Mouse (Mus musculus) heart, embryonic 10.5 days (tissue): ENCODE results near the gene Hoxa2. TPM values are rescaled to one million over a fixed set of nuclear protein-coding genes. Genes with fewer than 3 reads are reported as not detected.

Experiments used
- DNase-seq: peaks from one replicate; pipeline ENCODE4 v3.0.0-alpha.2; 2017; ENCODE audit warnings: low spot score
- H3K27ac ChIP-seq: fragments of 300-500 bp; sonication (generic); 2 replicates; pipeline ENCODE4 v1.5.1; 2016; ENCODE audit warnings: mild to moderate bottlenecking
- H3K27me3 ChIP-seq: fragments of 300-500 bp; sonication (generic); 2 replicates; pipeline ENCODE4 v1.6.1; 2016; ENCODE audit warnings: mild to moderate bottlenecking; ENCODE audit not compliant: poor library complexity, insufficient read depth, severe bottlenecking
- H3K36me3 ChIP-seq: fragments of 300-500 bp; sonication (generic); 2 replicates; pipeline ENCODE4 v1.6.1; 2016; ENCODE audit warnings: mild to moderate bottlenecking, moderate library complexity
- H3K4me1 ChIP-seq: fragments of 300-500 bp; sonication (generic); 2 replicates; pipeline ENCODE4 v1.6.1; 2016; ENCODE audit warnings: mild to moderate bottlenecking
- H3K4me3 ChIP-seq: fragments of 300-500 bp; sonication (generic); 2 replicates; pipeline ENCODE4 v1.5.1; 2016; ENCODE audit warnings: mild to moderate bottlenecking, moderate library complexity
- H3K9me3 ChIP-seq: fragments of 300-500 bp; sonication (generic); 2 replicates; pipeline ENCODE4 v1.6.1; 2016; ENCODE audit warnings: mild to moderate bottlenecking, moderate library complexity
- WGBS: fragments of 180-500 bp; shearing (Covaris S2); methylation state at CpG from one replicate; pipeline ENCODE4 v1.1.7; 2016; 5-methylcytosine and 5-hydroxymethylcytosine counted together
- polyA plus RNA-seq: library from polyadenylated mRNA; unstranded; fragments of >200 nt; fragmentation: Nextera tagmentation; extraction: Ambion mirVana; gene quantifications from 2 replicates; pipeline ENCODE4 v1.2.1, GENCODE M21; 2016

The Hoxa2 gene
- polyA plus RNA-seq, 1 experiment from 2014 or later: 10.3 TPM

- Histone ChIP-seq H3K9me3 (no peaks in the 10 kb centered on the region), H3K4me1 (peaks cover 4% of the 10 kb centered on the region; the same call in 1 of the 2 replicates), H3K27me3 (peaks cover 100% of the 10 kb centered on the region), H3K4me3 (no peak overlapping the region), H3K27ac (no peak overlapping the region), H3K36me3 (no peaks in the 10 kb centered on the region)
- DNase-seq: no peak
- WGBS: 15% methylated on average over 1 of the region's 1 CpGs
These were observed 18.2 kb upstream of the Hoxa2 start for GRCm38 (mm10) chr6:52182793-52183192.

GRCm38 (mm10) chr6:52182030-52182429 is 17.4 kb upstream of the Hoxa2 start:
- peaks cover 8% of the 10 kb centered on the region; the same call in 1 of the 2 replicates for H3K4me1 ChIP-seq
- H3K36me3 ChIP-seq: no peaks in the 10 kb centered on the region
- H3K9me3 ChIP-seq: no peaks in the 10 kb centered on the region
- WGBS: 31% methylated on average over 2 of the region's 2 CpGs
- DNase-seq: no peak
- H3K27me3 ChIP-seq: peaks cover 100% of the 10 kb centered on the region
- no peak overlapping the region for H3K27ac ChIP-seq
- no peak overlapping the region for H3K4me3 ChIP-seq

GRCm38 (mm10) chr6:52180726-52181125 is 16.1 kb upstream of the Hoxa2 start:
- Histone ChIP-seq H3K36me3 (no peaks in the 10 kb centered on the region), H3K4me1 (peaks cover 10% of the 10 kb centered on the region), H3K4me3 (0 out of 2 replicates have a peak overlapping the region, but pooled peaks have one; percentile 62), H3K9me3 (no peaks in the 10 kb centered on the region), H3K27ac (peak overlapping the region; percentile 59; the same call in 1 of the 2 replicates), H3K27me3 (peaks cover 100% of the 10 kb centered on the region)
- 15% methylated on average over 3 of the region's 3 CpGs for WGBS
- DNase-seq: no peak

- Histone ChIP-seq H3K4me3 (peak overlapping the region; percentile 62; the same call in 1 of the 2 replicates), H3K36me3 (no peaks in the 10 kb centered on the region), H3K27ac (peak overlapping the region; percentile 59), H3K4me1 (peaks cover 15% of the 10 kb centered on the region), H3K27me3 (peaks cover 100% of the 10 kb centered on the region), H3K9me3 (no peaks in the 10 kb centered on the region)
- 4% methylated on average over 11 of the region's 11 CpGs for WGBS
- no peak for DNase-seq
These were observed 15.6 kb upstream of the Hoxa2 start for GRCm38 (mm10) chr6:52180213-52180710.

GRCm38 (mm10) chr6:52179690-52180089 is 15.1 kb upstream of the Hoxa2 start:
- DNase-seq: no peak
- peaks cover 17% of the 10 kb centered on the region for H3K4me1 ChIP-seq

GRCm38 (mm10) chr6:52178918-52179665 is 14.5 kb upstream of the Hoxa2 start:
- peak overlapping the region; percentile 59 for H3K27ac ChIP-seq
- 2% methylated on average over 4 of the region's 4 CpGs for WGBS

More at GRCm38 (mm10) chr6:52179690-52180089, 15.1 kb upstream of the Hoxa2 start:
- WGBS: under 1% methylated on average over 10 of the region's 10 CpGs
- no peaks in the 10 kb centered on the region for H3K9me3 ChIP-seq
- peaks cover 100% of the 10 kb centered on the region for H3K27me3 ChIP-seq
- H3K36me3 ChIP-seq: no peaks in the 10 kb centered on the region
- peak overlapping the region; percentile 59 for H3K27ac ChIP-seq
- peak overlapping the region; percentile 62 for H3K4me3 ChIP-seq

GRCm38 (mm10) chr6:52177806-52178205 is 13.2 kb upstream of the Hoxa2 start:
- peak overlapping the region; percentile 62 for H3K4me3 ChIP-seq
- H3K36me3 ChIP-seq: no peaks in the 10 kb centered on the region
- WGBS: 2% methylated on average over 9 of the region's 9 CpGs
- H3K27ac ChIP-seq: peak overlapping the region; percentile 87
- H3K4me1 ChIP-seq: peaks cover 14% of the 10 kb centered on the region
- peaks cover 100% of the 10 kb centered on the region for H3K27me3 ChIP-seq
- peak; percentile 72 for DNase-seq
- no peaks in the 10 kb centered on the region for H3K9me3 ChIP-seq

More at GRCm38 (mm10) chr6:52178918-52179665, 14.5 kb upstream of the Hoxa2 start:
- no peaks in the 10 kb centered on the region for H3K9me3 ChIP-seq
- H3K27me3 ChIP-seq: peaks cover 100% of the 10 kb centered on the region
- H3K4me1 ChIP-seq: peaks cover 13% of the 10 kb centered on the region
- no peaks in the 10 kb centered on the region for H3K36me3 ChIP-seq
- no peak for DNase-seq
- H3K4me3 ChIP-seq: peak overlapping the region; percentile 62

- under 1% methylated on average over 36 of the region's 36 CpGs for WGBS
- H3K4me3 ChIP-seq: peak within 1 kb of the TSS; percentile 62
- peaks cover 20% of the 10 kb centered on the region for H3K4me1 ChIP-seq
- H3K27me3 ChIP-seq: peaks cover 100% of the 10 kb centered on the region
- H3K27ac ChIP-seq: peak within 1 kb of the TSS; percentile 87
- no peaks in the 10 kb centered on the region for H3K9me3 ChIP-seq
- H3K36me3 ChIP-seq: no peaks in the 10 kb centered on the region
- peak; percentile 75 for DNase-seq
These were observed 12.6 kb upstream of the Hoxa2 start, which contains the start of gene 5730596B20Rik for GRCm38 (mm10) chr6:52177061-52177735. TSS of gene 5730596B20Rik (plus strand) at chr6:52177498.

- peaks cover 28% of the 10 kb centered on the region for H3K4me1 ChIP-seq
- 1% methylated on average over 6 of the region's 6 CpGs for WGBS
These were observed 11.8 kb upstream of the Hoxa2 start for GRCm38 (mm10) chr6:52176391-52176790.

GRCm38 (mm10) chr6:52175864-52176263 is 11.2 kb upstream of the Hoxa2 start:
- peak overlapping the region; percentile 62 for H3K4me3 ChIP-seq
- H3K36me3 ChIP-seq: no peaks in the 10 kb centered on the region
- 0% methylated on average over 7 of the region's 35 CpGs for WGBS
- peak; percentile 73 for DNase-seq
- peak overlapping the region; percentile 87 for H3K27ac ChIP-seq
- peaks cover 34% of the 10 kb centered on the region for H3K4me1 ChIP-seq
- H3K27me3 ChIP-seq: peaks cover 100% of the 10 kb centered on the region
- no peaks in the 10 kb centered on the region for H3K9me3 ChIP-seq

More at GRCm38 (mm10) chr6:52176391-52176790, 11.8 kb upstream of the Hoxa2 start:
- peaks cover 100% of the 10 kb centered on the region for H3K27me3 ChIP-seq
- no peaks in the 10 kb centered on the region for H3K9me3 ChIP-seq
- H3K4me3 ChIP-seq: peak overlapping the region; percentile 62
- peak overlapping the region; percentile 87 for H3K27ac ChIP-seq
- DNase-seq: no peak
- H3K36me3 ChIP-seq: no peaks in the 10 kb centered on the region

- Histone ChIP-seq H3K36me3 (no peaks in the 10 kb centered on the region), H3K4me3 (peak overlapping the region; percentile 62), H3K27ac (peak overlapping the region; percentile 87), H3K4me1 (peaks cover 41% of the 10 kb centered on the region), H3K27me3 (peaks cover 100% of the 10 kb centered on the region), H3K9me3 (no peaks in the 10 kb centered on the region)
- 1% methylated on average over 41 of the region's 41 CpGs for WGBS
- peak; percentile 78 for DNase-seq
These were observed 10.5 kb upstream of the Hoxa2 start for GRCm38 (mm10) chr6:52174968-52175751.

GRCm38 (mm10) chr6:52173648-52174047 is 9.0 kb upstream of the Hoxa2 start:
- Histone ChIP-seq H3K27me3 (peaks cover 99% of the 10 kb centered on the region), H3K4me3 (peak overlapping the region; percentile 62)

More at GRCm38 (mm10) chr6:52173648-52174047, 9.0 kb upstream of the Hoxa2 start:
- no peaks in the 10 kb centered on the region for H3K36me3 ChIP-seq
- H3K4me1 ChIP-seq: peaks cover 49% of the 10 kb centered on the region
- H3K27ac ChIP-seq: 0 out of 2 replicates have a peak overlapping the region, but pooled peaks have one; percentile 32
- DNase-seq: no peak
- no peaks in the 10 kb centered on the region for H3K9me3 ChIP-seq
- WGBS: 2% methylated on average over 4 of the region's 4 CpGs
